Mouse (Mus musculus) kidney, embryonic 16.5 days (tissue): ENCODE measurements around the gene Yif1a. TPM values are rescaled to one million over a fixed set of nuclear protein-coding genes. Genes with fewer than 3 reads are reported as not detected.

Source experiments
- ATAC-seq: fragments of 200-750 bp; cut with Nextera tagmentation; 2 replicates; pipeline ENCODE4 v1.8.0; 2017; ENCODE audit warnings: moderate TSS enrichment; ENCODE audit not compliant: low FRiP score, low TSS enrichment
- H3K27ac ChIP-seq: fragments of 300-500 bp; sonication (generic); 2 replicates; pipeline ENCODE4 v1.5.1; 2014; ENCODE audit warnings: low read length
- H3K27me3 ChIP-seq: fragments of 300-500 bp; sonication (generic); 2 replicates; pipeline ENCODE4 v1.6.1; 2014; ENCODE audit warnings: low read length, control low read depth, mixed read lengths; ENCODE audit not compliant: insufficient read depth
- H3K36me3 ChIP-seq: fragments of 300-500 bp; sonication (generic); 2 replicates; pipeline ENCODE4 v1.6.1; 2014; ENCODE audit warnings: low read length, control low read depth, mixed read lengths; ENCODE audit not compliant: insufficient read depth
- H3K4me1 ChIP-seq: fragments of 300-500 bp; sonication (generic); 2 replicates; pipeline ENCODE4 v1.6.1; 2014; ENCODE audit warnings: low read length, control low read depth, mixed read lengths; ENCODE audit not compliant: insufficient read depth
- H3K4me2 ChIP-seq: fragments of 300-500 bp; sonication (generic); replicated peaks from 2 replicates; pipeline ENCODE4 v1.6.1; 2014; ENCODE audit warnings: low read depth, low read length
- H3K4me3 ChIP-seq: fragments of 300-500 bp; sonication (generic); 2 replicates; pipeline ENCODE4 v1.5.1; 2014; ENCODE audit warnings: mild to moderate bottlenecking, low read length
- H3K9ac ChIP-seq: fragments of 300-500 bp; sonication (generic); replicated peaks from 2 replicates; pipeline ENCODE4 v1.6.1; 2014; ENCODE audit warnings: low read length
- H3K9me3 ChIP-seq: fragments of 300-500 bp; sonication (generic); 2 replicates; pipeline ENCODE4 v1.6.1; 2016; ENCODE audit warnings: low read length, control low read depth
- WGBS: fragments of 180-500 bp; shearing (Covaris S2); extraction: QIAGEN DNeasy Blood & Tissue Kit; methylation state at CpG from one replicate; pipeline ENCODE4 v1.1.7; 2014; 5-methylcytosine and 5-hydroxymethylcytosine counted together
- polyA plus RNA-seq: library from polyadenylated mRNA; unstranded; fragments of >200 nt; fragmentation: Nextera tagmentation; extraction: Ambion mirVana; gene quantifications from 2 replicates; pipeline ENCODE4 v1.2.1, GENCODE M21; 2015

Yif1a gene
- polyA plus RNA-seq, 1 experiment from 2014 or later = 122 TPM

DNA sequence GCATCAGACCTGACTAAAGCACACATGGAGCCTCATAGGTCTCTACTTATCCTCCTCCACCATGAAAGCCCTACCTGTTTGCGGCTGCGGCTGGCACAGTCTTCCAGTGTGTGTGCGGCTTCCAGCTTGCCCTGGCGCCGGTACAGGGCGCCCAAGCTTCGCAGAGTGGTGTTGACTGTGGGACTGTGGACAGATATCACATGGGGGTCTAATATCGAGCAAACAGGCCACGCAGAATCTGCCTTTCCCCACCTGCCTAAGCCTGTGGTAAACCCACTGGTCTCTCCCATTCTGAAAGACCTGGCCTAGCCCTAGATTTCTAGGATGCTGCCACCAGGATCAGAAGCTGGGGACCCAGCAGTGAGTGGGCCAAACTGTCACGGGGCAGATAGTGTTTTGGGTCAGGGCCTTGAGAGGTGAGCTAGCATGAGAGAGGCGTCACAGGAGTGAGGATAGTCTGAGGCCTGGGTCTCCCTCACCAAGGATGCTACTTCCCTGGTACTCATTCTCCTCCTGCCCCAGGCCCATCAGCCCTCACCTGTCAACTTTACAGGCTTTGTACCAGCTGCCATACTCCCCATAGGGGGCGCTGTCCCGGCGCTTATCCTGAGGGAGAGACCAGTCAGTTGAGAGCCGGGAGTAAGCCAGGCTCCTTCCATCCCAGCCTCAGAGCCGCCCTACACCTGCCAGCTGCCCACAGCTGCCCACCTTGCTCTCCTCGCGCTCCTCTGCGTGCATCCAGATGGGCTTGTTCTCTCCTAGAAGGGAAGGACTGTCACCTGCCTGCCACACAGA lies 21.5 kb downstream of the Yif1a start:
- Histone ChIP-seq H3K4me3 (no peak overlapping the region), H3K9me3 (no peaks in the 10 kb centered on the region), H3K27me3 (no peaks in the 10 kb centered on the region), H3K4me2 (no peak overlapping the region), H3K9ac (no peak overlapping the region), H3K4me1 (peaks cover 28% of the 10 kb centered on the region), H3K27ac (peak overlapping the region; percentile 81), H3K36me3 (peaks cover 50% of the 10 kb centered on the region)
- ATAC-seq = no peak
- WGBS = 73% methylated on average over 19 of the region's 19 CpGs

- no peaks in the 10 kb centered on the region for H3K27me3 ChIP-seq
- ATAC-seq = no peak
- H3K9me3 ChIP-seq = no peaks in the 10 kb centered on the region
- WGBS = 94% methylated on average over 7 of the region's 7 CpGs
- no peak overlapping the region for H3K9ac ChIP-seq
- no peak overlapping the region for H3K4me2 ChIP-seq
- H3K4me3 ChIP-seq = no peak overlapping the region
- peaks cover 48% of the 10 kb centered on the region for H3K36me3 ChIP-seq
- no peak overlapping the region for H3K27ac ChIP-seq
- peaks cover 18% of the 10 kb centered on the region for H3K4me1 ChIP-seq
Observed at GRCm38 (mm10) chr19:5113783-5114182, 25.4 kb downstream of the Yif1a start.

- peaks cover 17% of the 10 kb centered on the region for H3K4me1 ChIP-seq
- peak overlapping the region; percentile 84 for H3K4me3 ChIP-seq
- no peaks in the 10 kb centered on the region for H3K27me3 ChIP-seq
- ATAC-seq = peak; percentile 91
- peak overlapping the region; percentile 89 for H3K4me2 ChIP-seq
- H3K9ac ChIP-seq = peak overlapping the region; percentile 77
- H3K36me3 ChIP-seq = peaks cover 9% of the 10 kb centered on the region; the same call in 1 of the 2 replicates
- peak overlapping the region; percentile 92 for H3K27ac ChIP-seq
- no peaks in the 10 kb centered on the region for H3K9me3 ChIP-seq
- under 1% methylated on average over 69 of the region's 83 CpGs for WGBS
Observed at GRCm38 (mm10) chr19:5117494-5118383, 29.4 kb downstream of the Yif1a start.

- Histone ChIP-seq H3K36me3 (peaks cover 5% of the 10 kb centered on the region; the same call in 1 of the 2 replicates), H3K27me3 (no peaks in the 10 kb centered on the region), H3K4me2 (peak within 1 kb of the TSS; percentile 89), H3K4me3 (peak within 1 kb of the TSS; percentile 84), H3K9me3 (no peaks in the 10 kb centered on the region), H3K4me1 (peaks cover 17% of the 10 kb centered on the region), H3K9ac (peak within 1 kb of the TSS; percentile 77), H3K27ac (peak within 1 kb of the TSS; percentile 92)
- under 1% methylated on average over 18 of the region's 18 CpGs for WGBS
- ATAC-seq = peak; percentile 96
Observed at GRCm38 (mm10) chr19:5118384-5118698, 30.0 kb downstream of the Yif1a start, which contains the start of gene Klc2. Klc2 (minus strand) TSS chr19:5118560.

DNA sequence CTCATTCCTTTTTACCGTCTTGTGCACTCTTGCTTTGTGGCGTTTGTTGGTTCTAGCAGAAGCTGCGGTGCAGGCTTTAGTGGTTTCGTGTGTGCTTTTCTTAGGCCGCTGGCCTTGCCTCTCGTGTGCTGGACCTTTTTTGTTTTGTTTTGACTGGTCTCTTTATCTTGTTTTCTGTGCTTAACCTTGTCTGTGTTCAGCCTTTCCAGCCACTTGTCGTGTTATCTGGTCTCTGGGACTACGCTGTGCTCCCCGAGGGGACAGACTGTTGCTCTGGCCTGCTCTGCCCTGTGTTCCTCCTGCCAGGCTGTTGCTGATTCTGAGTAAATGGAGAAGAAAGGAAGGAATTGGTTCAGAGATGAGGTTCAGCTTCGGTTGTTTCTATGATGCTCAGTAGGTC lies 34.2 kb downstream of the Yif1a start:
- Histone ChIP-seq H3K4me2 (no peak overlapping the region), H3K4me1 (peaks cover 7% of the 10 kb centered on the region; the same call in 1 of the 2 replicates), H3K36me3 (no peaks in the 10 kb centered on the region), H3K27ac (no peak overlapping the region), H3K9ac (no peak overlapping the region), H3K9me3 (no peaks in the 10 kb centered on the region), H3K27me3 (no peaks in the 10 kb centered on the region), H3K4me3 (no peak overlapping the region)
- WGBS = 84% methylated on average over 10 of the region's 10 CpGs
- no peak for ATAC-seq

- 79% methylated on average over 3 of the region's 3 CpGs for WGBS
- Histone ChIP-seq H3K27ac (no peak overlapping the region), H3K4me2 (no peak overlapping the region), H3K4me3 (no peak overlapping the region), H3K27me3 (no peaks in the 10 kb centered on the region), H3K4me1 (peaks cover 7% of the 10 kb centered on the region; the same call in 1 of the 2 replicates), H3K36me3 (no peaks in the 10 kb centered on the region), H3K9ac (no peak overlapping the region), H3K9me3 (no peaks in the 10 kb centered on the region)
- no peak for ATAC-seq
Observed at GRCm38 (mm10) chr19:5123241-5123640, 34.9 kb downstream of the Yif1a start.

DNA sequence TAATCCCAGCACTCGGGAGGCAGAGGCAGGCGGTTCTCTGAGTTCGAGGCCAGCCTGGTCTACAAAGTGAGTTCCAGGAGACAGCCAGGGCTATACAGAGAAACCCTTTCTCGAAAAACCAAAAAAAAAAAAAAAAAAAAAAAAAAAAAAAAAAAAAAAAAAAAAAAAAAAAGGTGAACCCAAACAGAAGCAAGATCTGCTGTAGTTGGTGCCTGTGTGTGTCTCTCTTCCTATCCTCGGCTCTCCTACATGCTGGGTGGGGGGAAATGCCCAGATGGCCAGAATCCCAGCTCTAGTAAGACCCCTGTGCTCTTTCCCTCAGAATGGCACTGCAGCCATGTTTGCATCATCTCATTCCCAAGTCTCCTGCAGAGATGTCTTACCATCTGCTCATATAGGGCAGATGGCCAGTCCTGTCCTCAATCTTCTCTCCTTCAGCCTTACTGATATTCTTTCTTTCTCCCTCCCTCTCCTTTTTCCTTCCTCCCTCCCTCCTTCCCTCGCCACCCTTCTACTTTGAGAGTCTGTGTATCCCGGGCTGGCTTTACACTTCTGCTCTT lies 35.8 kb downstream of the Yif1a start:
- no peaks in the 10 kb centered on the region for H3K9me3 ChIP-seq
- no peak overlapping the region for H3K4me3 ChIP-seq
- H3K27ac ChIP-seq = no peak overlapping the region

GRCm38 (mm10) chr19:5129770-5130169 lies 41.4 kb downstream of the Yif1a start:
- H3K27me3 ChIP-seq = no peaks in the 10 kb centered on the region
- ATAC-seq = no peak
- no peak overlapping the region for H3K9ac ChIP-seq
- peaks cover 8% of the 10 kb centered on the region for H3K36me3 ChIP-seq
- 39% methylated on average over 1 of the region's 1 CpGs for WGBS
- H3K4me1 ChIP-seq = no peaks in the 10 kb centered on the region
- no peak overlapping the region for H3K27ac ChIP-seq
- no peak overlapping the region for H3K4me3 ChIP-seq
- H3K4me2 ChIP-seq = no peak overlapping the region
- no peaks in the 10 kb centered on the region for H3K9me3 ChIP-seq

More for the DNA sequence above, 35.8 kb downstream of the Yif1a start:
- no peak overlapping the region for H3K4me2 ChIP-seq
- ATAC-seq = no peak
- H3K9ac ChIP-seq = no peak overlapping the region
- H3K27me3 ChIP-seq = no peaks in the 10 kb centered on the region
- 0 out of 2 replicates have a peak, but pooled peaks cover under 1% of the 10 kb centered on the region for H3K4me1 ChIP-seq
- 78% methylated on average over 7 of the region's 7 CpGs for WGBS
- no peaks in the 10 kb centered on the region for H3K36me3 ChIP-seq

GRCm38 (mm10) chr19:5131237-5131636 lies 42.9 kb downstream of the Yif1a start:
- ATAC-seq = no peak
- Histone ChIP-seq H3K36me3 (peaks cover 8% of the 10 kb centered on the region), H3K9me3 (no peaks in the 10 kb centered on the region), H3K27me3 (no peaks in the 10 kb centered on the region), H3K4me2 (no peak overlapping the region), H3K27ac (no peak overlapping the region), H3K4me3 (no peak overlapping the region), H3K9ac (no peak overlapping the region), H3K4me1 (no peaks in the 10 kb centered on the region)
- WGBS = 57% methylated on average over 4 of the region's 4 CpGs
